Mouse (Mus musculus) monocyte, adult 59 days (primary cell): ENCODE data around the gene Ppat. TPM values are rescaled to one million over a fixed set of nuclear protein-coding genes. Genes with fewer than 3 reads are reported as not detected.

Experiments
- total RNA-seq, 2 experiments: library from RNA; stranded (reverse); gene quantifications; one replicate each; pipeline ENCODE4 v1.2.4; 2023

The Ppat gene
- total RNA-seq = 1 to 10 TPM; 6.5 to 7.4 TPM

DNA sequence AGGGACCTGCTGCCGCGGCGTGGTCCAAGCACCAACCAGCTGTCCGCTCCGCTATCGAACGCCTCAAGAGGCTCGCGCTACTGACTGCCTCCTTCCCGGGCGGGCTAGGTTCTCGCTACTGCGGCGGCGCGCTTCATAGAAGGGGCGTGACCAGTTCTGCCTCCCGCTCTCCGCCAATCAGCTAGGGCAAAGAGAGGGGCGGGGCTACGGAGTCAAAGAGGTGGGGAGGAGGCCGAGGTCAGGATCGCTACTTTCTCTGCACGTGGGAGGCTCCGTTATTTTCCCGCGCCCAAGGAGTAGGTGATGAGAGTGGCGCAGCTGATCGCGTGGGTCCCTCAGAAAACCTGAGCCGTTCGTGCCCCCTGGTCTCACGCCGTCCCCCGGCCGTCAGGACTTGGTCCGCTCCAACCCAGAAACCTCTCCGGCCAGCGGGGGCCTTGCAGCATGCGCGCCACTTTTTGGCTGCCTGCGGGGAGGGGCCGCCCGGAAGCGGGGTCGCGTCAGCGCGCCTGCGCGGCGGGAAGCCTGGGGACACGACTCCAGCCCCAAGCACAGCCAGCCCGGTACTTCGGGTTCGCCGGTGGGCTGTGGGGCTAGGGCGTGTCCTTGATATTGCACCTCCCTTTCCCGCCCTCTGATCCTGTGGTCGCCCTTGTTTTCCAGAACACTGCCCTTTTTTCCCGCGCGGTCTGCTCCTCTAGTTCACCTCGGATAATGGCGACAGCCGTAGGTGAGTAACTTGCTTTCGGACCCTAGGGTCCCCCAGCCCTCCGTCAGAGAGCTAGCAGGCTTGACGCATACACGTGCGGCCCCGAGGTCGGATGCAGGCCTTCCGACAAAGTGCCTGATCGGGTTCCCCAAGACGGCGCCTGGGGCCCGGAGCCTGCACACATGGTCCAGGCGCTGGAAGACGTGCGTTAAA is at the start of gene Ppat, which contains the start of gene Paics:
Ppat (minus strand) TSS at position 473 of the 922 bp plus-strand sequence.
Paics (plus strand) TSS at position 202 of the 922 bp plus-strand sequence.

DNA sequence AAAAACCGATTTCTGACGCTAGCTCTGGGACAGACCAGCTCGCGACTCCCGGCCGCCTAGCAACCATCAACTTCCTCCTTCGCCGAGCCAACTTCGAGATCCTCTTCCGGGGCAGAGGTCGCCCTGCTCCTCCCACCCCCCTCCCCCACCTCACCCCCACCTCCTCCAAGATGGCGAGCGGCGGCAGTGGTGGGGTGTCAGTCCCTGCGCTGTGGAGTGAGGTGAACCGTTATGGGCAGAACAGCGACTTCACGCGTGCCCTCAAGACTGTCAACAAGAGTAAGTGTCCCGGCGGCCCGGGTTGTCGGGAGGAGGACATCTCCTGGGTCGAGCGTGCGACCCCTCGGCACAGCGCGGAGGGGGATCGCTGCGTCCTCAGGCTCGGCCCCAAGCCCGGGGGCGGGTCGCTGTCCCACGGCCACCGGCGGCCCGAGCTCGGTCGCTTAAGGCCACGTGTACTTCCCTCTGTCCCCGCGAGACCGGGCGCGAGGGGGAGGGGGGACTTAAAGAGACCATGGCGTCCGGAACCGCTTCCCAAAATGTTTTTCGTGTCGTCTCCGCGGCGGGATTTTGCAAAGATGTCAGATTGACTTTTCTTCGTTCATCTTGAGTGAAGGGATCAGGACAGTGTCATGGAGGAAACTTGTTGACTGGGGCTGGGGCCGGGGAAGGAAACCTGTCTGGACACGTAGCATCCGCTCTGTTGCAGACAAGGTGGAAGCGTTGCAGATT is 23.3 kb upstream of the Ppat start, which contains the start of gene Srp72:
Srp72 (plus strand) TSS at position 130 of the 732 bp plus-strand sequence.

GRCm38 (mm10) chr5:76905405-76906154 is 45.8 kb downstream of the Ppat start, which contains the start of gene Aasdh:
TSS of gene Aasdh (minus strand) at chr5:76905514.

Other genes with a start within 250 kb of the Ppat start
- 10 to 100 TPM; 11.5 to 16.0 TPM for gene Aasdh, start 46.1 kb downstream of the Ppat start, total RNA-seq
- gene Paics, start 271 bp downstream of the Ppat start, total RNA-seq = 10 to 100 TPM; 48.2 to 53.4 TPM
- 100 to 1,000 TPM; 132 to 165 TPM for gene Srp72, start 23.1 kb upstream of the Ppat start, total RNA-seq
- gene Arl9, start 52.5 kb upstream of the Ppat start, total RNA-seq = 1 to 10 TPM; 1.1 to 1.5 TPM
- gene Thegl, start 64.4 kb upstream of the Ppat start, total RNA-seq = under 1 TPM; 0.29 to 0.43 TPM
- 100 to 1,000 TPM in 1 of 2 experiments, 10 to 100 TPM in 1; 79.3 to 101 TPM for gene Hopx, start 163.5 kb upstream of the Ppat start, total RNA-seq